Mouse (Mus musculus) MEL (cell line): ENCODE data around the gene Ppox.

Experiments used
- CTCF ChIP-seq, 3 experiments: IDR thresholded peaks in 2 of 3; conservative IDR thresholded peaks in 1 of 3; 2 replicates each; pipeline ENCODE4 v1.5.1; 2011 to 2012; ENCODE audit warnings: low read length in 3 of 3, low read depth in 2 of 3, mild to moderate bottlenecking in 2 of 3, improper control_type of control experiment in 1 of 3, inconsistent platforms in 1 of 3, mixed read lengths in 1 of 3, moderate library complexity in 1 of 3; ENCODE audit not compliant: control insufficient read depth in 1 of 3, insufficient read depth in 1 of 3, poor library complexity in 1 of 3, severe bottlenecking in 1 of 3
- E2F4 ChIP-seq: IDR thresholded peaks from 2 replicates; pipeline ENCODE4 v1.6.1; 2011; ENCODE audit warnings: low read depth, low read length, improper control_type of control experiment, borderline replicate concordance
- EP300 ChIP-seq, 2 experiments: IDR thresholded peaks; 2 replicates each; pipeline ENCODE4 v1.6.1; 2011; ENCODE audit warnings: improper control_type of control experiment in 2 of 2, low read length in 2 of 2, low read depth in 1 of 2, mild to moderate bottlenecking in 1 of 2
- GATA1 ChIP-seq: IDR thresholded peaks from 2 replicates; pipeline ENCODE4 v1.6.1; 2011; ENCODE audit warnings: low read depth, low read length, improper control_type of control experiment
- POLR2A ChIP-seq, 2 experiments: IDR thresholded peaks; 2 replicates each; pipeline ENCODE4 v1.6.1; 2011 to 2012; ENCODE audit warnings: low read length in 2 of 2, mild to moderate bottlenecking in 2 of 2, control low read depth in 1 of 2, improper control_type of control experiment in 1 of 2, low read depth in 1 of 2, moderate library complexity in 1 of 2; ENCODE audit not compliant: control insufficient read depth in 1 of 2, insufficient read depth in 1 of 2, poor library complexity in 1 of 2
- RCOR1 ChIP-seq: IDR thresholded peaks from 2 replicates; pipeline ENCODE4 v1.6.1; 2012; ENCODE audit warnings: low read depth, mild to moderate bottlenecking, inconsistent platforms, low read length, improper control_type of control experiment
- USF1 ChIP-seq: IDR thresholded peaks from 2 replicates; pipeline ENCODE4 v1.6.1; 2014; ENCODE audit warnings: low read depth, mild to moderate bottlenecking, inconsistent platforms, low read length, improper control_type of control experiment, moderate library complexity
- ZC3H11A ChIP-seq: IDR thresholded peaks from 2 replicates; pipeline ENCODE4 v1.6.1; 2012; ENCODE audit warnings: low read depth, mild to moderate bottlenecking, inconsistent platforms, low read length, improper control_type of control experiment

DNA sequence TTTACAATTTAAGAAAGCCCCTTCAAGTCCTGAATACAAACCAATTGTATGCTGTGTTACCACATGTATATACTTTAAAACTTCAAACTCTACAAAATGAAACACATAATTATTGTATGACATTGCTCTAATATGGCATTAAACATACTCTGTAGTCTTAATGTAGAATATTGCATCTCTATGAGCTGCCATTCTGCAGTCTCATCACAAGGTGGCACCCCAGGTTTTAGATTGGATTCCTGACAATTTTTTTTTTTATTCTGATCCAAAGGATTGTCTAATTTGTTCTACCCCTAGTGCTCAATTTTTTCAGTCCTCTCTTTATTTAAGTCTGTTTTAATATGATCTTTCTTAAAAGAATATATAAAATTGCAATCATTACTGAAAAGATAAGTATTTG, 40.4 kb upstream of the Ppox start:
- TF ChIP-seq GATA1 (no peak), E2F4 (no peak), EP300 (IDR thresholded peaks at IDR 0.05; ENCODE audit: low read depth in 1 of 2, low read length in 2 of 2) (no peak), CTCF (IDR thresholded peaks at IDR 0.05 in 2 of 3, conservative IDR thresholded peaks at IDR 0.05 in 1 of 3; ENCODE audit: control insufficient read depth in 1 of 3, insufficient read depth in 1 of 3, low read depth in 2 of 3, low read length in 3 of 3, poor library complexity in 1 of 3, severe bottlenecking in 1 of 3) (peak in 2 of 3 experiments; percentile 41 to 77; a peak in 4 of 6 replicates), POLR2A (IDR thresholded peaks at IDR 0.05; ENCODE audit: control insufficient read depth in 1 of 2, insufficient read depth in 1 of 2, low read depth in 1 of 2, low read length in 2 of 2, poor library complexity in 1 of 2) (no peak), ZC3H11A (peak; percentile 43; the same call in 1 of the 2 replicates), RCOR1 (no peak), USF1 (no peak)
